Mouse (Mus musculus) megakaryocyte, embryonic 14.5 days (primary cell): ENCODE data around the gene Gm9922. TPM values are rescaled to one million over a fixed set of nuclear protein-coding genes. Genes with fewer than 3 reads are reported as not detected.

Experiments
- H3K27me3 ChIP-seq: replicated peaks from 2 replicates; pipeline ENCODE3; 2012; ENCODE audit warnings: inconsistent platforms
- H3K36me3 ChIP-seq: replicated peaks from 2 replicates; pipeline ENCODE3; 2012; ENCODE audit warnings: low read length, inconsistent platforms, mixed read lengths
- H3K4me1 ChIP-seq: 2 replicates; pipeline ENCODE4 v1.6.1; 2012; ENCODE audit warnings: inconsistent platforms
- H3K4me3 ChIP-seq: replicated peaks from 2 replicates; pipeline ENCODE3; 2012; ENCODE audit warnings: moderate library complexity, mild to moderate bottlenecking, inconsistent platforms
- H3K9me3 ChIP-seq: 2 replicates; pipeline ENCODE4 v1.6.1; 2012; ENCODE audit warnings: inconsistent platforms
- FLI1 ChIP-seq: IDR thresholded peaks from 2 replicates; pipeline ENCODE4 v1.6.1; 2012; ENCODE audit warnings: low read length, inconsistent platforms, mixed read lengths
- GATA1 ChIP-seq: IDR thresholded peaks from 3 replicates; pipeline ENCODE4 v1.6.1; 2012; ENCODE audit warnings: mixed read lengths, low read length, inconsistent platforms, borderline replicate concordance
- polyA plus RNA-seq: library from polyadenylated mRNA; stranded (reverse); fragments of >175 nt; gene quantifications from 2 replicates; pipeline ENCODE4 v1.2.3, GENCODE M21; 2012; ENCODE audit warnings: low replicate concordance; ENCODE audit not compliant: insufficient read depth

The Gm9922 gene
- polyA plus RNA-seq, 1 experiment: not detected

DNA sequence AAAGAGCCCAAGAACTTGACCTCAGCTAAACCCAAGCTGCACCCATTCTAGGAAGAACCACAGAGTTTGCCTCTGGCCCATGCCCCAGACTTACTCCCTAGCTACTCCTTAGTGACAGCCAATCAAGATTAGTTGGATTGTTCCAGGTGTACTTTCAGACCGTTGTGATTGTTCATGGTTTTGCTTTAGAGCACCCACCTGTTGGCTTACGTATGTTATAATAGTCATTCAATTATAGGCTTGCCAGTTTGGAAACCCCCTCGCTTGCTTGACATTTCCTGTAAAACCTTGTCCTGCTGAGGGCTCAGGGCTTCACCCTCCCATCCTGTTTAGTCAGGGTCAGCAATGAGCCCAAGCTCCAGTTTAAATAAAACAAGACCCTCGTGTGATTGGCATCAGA is 25.1 kb downstream of the Gm9922 start:
- Histone ChIP-seq H3K4me1 (no peaks in the 10 kb centered on the region), H3K9me3 (no peaks in the 10 kb centered on the region), H3K36me3 (no peaks in the 10 kb centered on the region), H3K27me3 (no peaks in the 10 kb centered on the region), H3K4me3 (no peak overlapping the region)
- TF ChIP-seq GATA1: no peak
- TF ChIP-seq FLI1: no peak

DNA sequence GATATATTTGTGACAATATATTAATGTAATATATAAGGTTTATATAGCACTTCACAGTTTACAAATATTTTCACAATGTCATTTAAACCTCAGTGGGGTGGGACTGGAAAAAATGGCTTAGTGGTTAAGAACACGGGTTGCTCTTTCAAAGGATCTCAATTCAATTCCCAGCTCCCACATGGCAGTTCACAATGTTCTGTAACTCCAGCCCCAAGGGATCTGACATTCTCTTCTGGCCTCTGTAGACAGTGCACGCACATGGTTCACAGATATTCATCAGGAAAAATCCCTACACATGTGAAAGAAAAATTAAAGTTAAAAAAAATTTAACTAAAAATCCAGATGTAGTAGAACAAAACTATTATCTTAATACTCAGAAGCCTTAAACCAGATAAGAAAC is 41.2 kb downstream of the Gm9922 start:
- Histone ChIP-seq H3K9me3 (no peaks in the 10 kb centered on the region), H3K4me1 (0 out of 2 replicates have a peak, but pooled peaks cover 5% of the 10 kb centered on the region), H3K4me3 (no peak overlapping the region), H3K27me3 (no peaks in the 10 kb centered on the region), H3K36me3 (peaks cover 51% of the 10 kb centered on the region)
- TF ChIP-seq FLI1: no peak
- TF ChIP-seq GATA1: no peak

DNA sequence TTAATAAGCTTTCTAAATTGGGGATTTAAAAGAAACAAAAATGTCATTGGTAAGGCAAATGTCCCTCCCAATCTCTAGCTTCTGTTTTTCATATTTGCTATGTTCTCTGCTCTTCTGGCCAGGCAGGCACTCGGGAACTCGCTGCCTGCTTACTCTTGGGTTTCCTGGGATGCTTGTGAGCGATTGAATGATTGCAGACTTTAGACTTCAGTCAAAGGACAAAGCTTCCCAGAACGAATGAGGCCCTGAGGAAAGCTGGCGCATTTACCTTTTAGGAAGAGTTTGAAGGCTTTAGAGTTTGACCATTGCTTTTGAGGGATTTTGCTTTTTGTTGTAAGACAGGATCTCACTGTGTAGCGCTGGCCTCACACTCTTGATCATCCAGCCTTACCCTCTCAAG is 41.9 kb downstream of the Gm9922 start:
- no peak overlapping the region for H3K4me3 ChIP-seq
- TF ChIP-seq FLI1: no peak
- no peak for TF ChIP-seq GATA1
- H3K9me3 ChIP-seq: no peaks in the 10 kb centered on the region
- H3K36me3 ChIP-seq: peaks cover 49% of the 10 kb centered on the region
- H3K4me1 ChIP-seq: 0 out of 2 replicates have a peak, but pooled peaks cover under 1% of the 10 kb centered on the region
- no peaks in the 10 kb centered on the region for H3K27me3 ChIP-seq

Other genes with a start within 250 kb of the Gm9922 start
- 1.5 TPM in 1 of 2 replicates, not detected in the other for gene Tbc1d4, start 120.6 kb downstream of the Gm9922 start, polyA plus RNA-seq
- gene Commd6, start 89.1 kb downstream of the Gm9922 start, polyA plus RNA-seq: 2.4 and 7.9 TPM in 2 replicates
- gene Uchl3, start 75.8 kb downstream of the Gm9922 start, polyA plus RNA-seq: 15.2 TPM in 1 of 2 replicates, not detected in the other
- gene Lmo7, start 143 bp upstream of the Gm9922 start, polyA plus RNA-seq: 0.08 TPM in 1 of 2 replicates, not detected in the other